Mouse (Mus musculus) megakaryocyte, adult 5-6 weeks (primary cell): Measurements from ENCODE around the gene Papola. TPM values are rescaled to one million over a fixed set of nuclear protein-coding genes. Genes with fewer than 3 reads are reported as not detected.

ENCODE experiments used
- ATAC-seq: 2 replicates; pipeline ENCODE4 v1.8.0; 2016; ENCODE audit warnings: mild to moderate bottlenecking, inconsistent platforms; ENCODE audit not compliant: poor library complexity, severe bottlenecking
- total RNA-seq, 2 experiments: library from RNA; stranded (forward) in 1 of 2; stranded (reverse) in 1 of 2; fragments of 153-499, 151-499 nt in 1 of 2; fragments of 221-1000, 200-1000 nt in 1 of 2; gene quantifications; 2 replicates each; pipeline versions ENCODE4 v1.2.3 to v1.2.4; 2015 to 2017

Papola gene
- total RNA-seq, 2 experiments from 2014 or later, result 129 to 251 TPM

- ATAC-seq, result no peak
Measured at GRCm38 (mm10) chr12:105862072-105862471, 77.6 kb downstream of the Papola start.

GRCm38 (mm10) chr12:105862607-105863006, 78.1 kb downstream of the Papola start:
- no peak for ATAC-seq

- ATAC-seq, result no peak
Measured at GRCm38 (mm10) chr12:105863436-105863835, 78.9 kb downstream of the Papola start.

- no peak for ATAC-seq
Measured at GRCm38 (mm10) chr12:105867646-105868045, 83.2 kb downstream of the Papola start.

GRCm38 (mm10) chr12:105869242-105869641, 84.7 kb downstream of the Papola start:
- peak; percentile 35; the same call in 1 of the 2 replicates for ATAC-seq

- no peak for ATAC-seq
Measured at GRCm38 (mm10) chr12:105869696-105870095, 85.2 kb downstream of the Papola start.

GRCm38 (mm10) chr12:105873283-105873682, 88.8 kb downstream of the Papola start:
- ATAC-seq, result no peak

GRCm38 (mm10) chr12:105875112-105875511, 90.6 kb downstream of the Papola start:
- no peak for ATAC-seq

- 0 out of 2 replicates have a peak, but pooled peaks have one; percentile 30 for ATAC-seq
Measured at GRCm38 (mm10) chr12:105876521-105876920, 92.0 kb downstream of the Papola start.

- no peak for ATAC-seq
Measured at GRCm38 (mm10) chr12:105876931-105877330, 92.4 kb downstream of the Papola start.

GRCm38 (mm10) chr12:105878746-105879145, 94.3 kb downstream of the Papola start:
- no peak for ATAC-seq

GRCm38 (mm10) chr12:105883799-105884514, 99.5 kb downstream of the Papola start:
- no peak for ATAC-seq

GRCm38 (mm10) chr12:105884515-105885323, 100.2 kb downstream of the Papola start:
- no peak for ATAC-seq

Other genes starting within 250 kb of the Papola start
- gene Bdkrb2, start 221.5 kb upstream of the Papola start, total RNA-seq (2015), result not detected in 2 replicates
- gene Bdkrb2, start 221.5 kb upstream of the Papola start, total RNA-seq (2017), result not detected in 2 replicates
- not detected in 2 replicates for gene Bdkrb1, start 181.6 kb upstream of the Papola start, total RNA-seq (2015)
- gene Bdkrb1, start 181.6 kb upstream of the Papola start, total RNA-seq (2017), result not detected in 2 replicates
- 20.7 and 26.4 TPM in 2 replicates for gene Gskip, start 99.9 kb upstream of the Papola start, total RNA-seq (2015)
- gene Gskip, start 99.9 kb upstream of the Papola start, total RNA-seq (2017), result 14.1 and 14.6 TPM in 2 replicates
- gene Atg2b, start 99.5 kb upstream of the Papola start, total RNA-seq (2015), result 16.2 and 16.5 TPM in 2 replicates
- gene Atg2b, start 99.5 kb upstream of the Papola start, total RNA-seq (2017), result 14.1 and 14.7 TPM in 2 replicates
- 0.38 TPM in 1 of 2 replicates, not detected in the other for gene Ak7, start 78.7 kb upstream of the Papola start, total RNA-seq (2015)
- gene Ak7, start 78.7 kb upstream of the Papola start, total RNA-seq (2017), result 0.07 TPM in 1 of 2 replicates, not detected in the other
- gene Vrk1, start 225.5 kb downstream of the Papola start, total RNA-seq (2015), result 133 and 142 TPM in 2 replicates
- gene Vrk1, start 225.5 kb downstream of the Papola start, total RNA-seq (2017), result 184 and 208 TPM in 2 replicates